Mouse (Mus musculus) heart, postnatal 0 days (tissue): ENCODE results near the gene Dlx6. TPM values are rescaled to one million over a fixed set of nuclear protein-coding genes. Genes with fewer than 3 reads are reported as not detected.

Experiments used
- ATAC-seq: fragments of 200-750 bp; cut with Nextera tagmentation; 2 replicates; pipeline ENCODE4 v1.8.0; 2017; ENCODE audit warnings: low read depth, moderate number of reproducible peaks, moderate library complexity; ENCODE audit not compliant: insufficient read depth
- DNase-seq: peaks from one replicate; pipeline ENCODE4 v3.0.0-alpha.2; 2016; ENCODE audit warnings: low spot score
- H3K27ac ChIP-seq: fragments of 300-500 bp; sonication (generic); 2 replicates; pipeline ENCODE4 v1.5.1; 2014; ENCODE audit warnings: low read depth, mild to moderate bottlenecking
- H3K27me3 ChIP-seq: fragments of 300-500 bp; sonication (generic); 2 replicates; pipeline ENCODE4 v1.6.1; 2014; ENCODE audit warnings: low read length, mixed read lengths; ENCODE audit not compliant: control insufficient read depth, insufficient read depth
- H3K36me3 ChIP-seq: fragments of 300-500 bp; sonication (generic); replicated peaks from 2 replicates; pipeline ENCODE4 v1.6.1; 2014; ENCODE audit warnings: low read length, mixed read lengths; ENCODE audit not compliant: control insufficient read depth, insufficient read depth
- H3K4me1 ChIP-seq: fragments of 300-500 bp; sonication (generic); 2 replicates; pipeline ENCODE4 v1.6.1; 2014; ENCODE audit warnings: antibody characterized with exemption; ENCODE audit not compliant: control insufficient read depth, insufficient read depth
- H3K4me2 ChIP-seq: fragments of 300-500 bp; sonication (generic); 2 replicates; pipeline ENCODE4 v1.6.1; 2014; ENCODE audit warnings: low read depth, mild to moderate bottlenecking, low read length, moderate library complexity
- H3K4me3 ChIP-seq: fragments of 300-500 bp; sonication (generic); 2 replicates; pipeline ENCODE4 v1.5.1; 2014; ENCODE audit warnings: low read depth, low read length
- H3K9ac ChIP-seq: fragments of 300-500 bp; sonication (generic); replicated peaks from 2 replicates; pipeline ENCODE4 v1.6.1; 2014; ENCODE audit warnings: low read depth, low read length, mixed read lengths
- H3K9me3 ChIP-seq: fragments of 300-500 bp; sonication (generic); replicated peaks from 2 replicates; pipeline ENCODE4 v1.6.1; 2016; ENCODE audit warnings: low read length; ENCODE audit not compliant: control insufficient read depth
- CTCF ChIP-seq: IDR thresholded peaks from 2 replicates; pipeline ENCODE4 v1.5.1; 2016; ENCODE audit warnings: antibody characterized with exemption, control low read depth, low read depth
- EP300 ChIP-seq: IDR thresholded peaks from 2 replicates; pipeline ENCODE4 v1.6.1; 2016; ENCODE audit warnings: antibody characterized with exemption, low read depth
- WGBS: fragments of 180-500 bp; shearing (Covaris S2); extraction: QIAGEN DNeasy Blood & Tissue Kit; methylation state at CpG from one replicate; pipeline ENCODE4 v1.1.7; 2014; 5-methylcytosine and 5-hydroxymethylcytosine counted together
- polyA plus RNA-seq: library from polyadenylated mRNA; unstranded; fragments of >200 nt; fragmentation: Nextera tagmentation; extraction: Ambion mirVana; gene quantifications from 2 replicates; pipeline ENCODE4 v1.2.1, GENCODE M21; 2015
- total RNA-seq: library from RNA; depleted of rRNA; stranded (reverse); fragments of >200 nt; gene quantifications from 2 replicates; pipeline ENCODE4 v1.2.3, GENCODE M21; 2014; ENCODE audit warnings: low replicate concordance

The Dlx6 gene
- total and polyA plus RNA-seq, 2 experiments from 2014 or later: not detected

DNA sequence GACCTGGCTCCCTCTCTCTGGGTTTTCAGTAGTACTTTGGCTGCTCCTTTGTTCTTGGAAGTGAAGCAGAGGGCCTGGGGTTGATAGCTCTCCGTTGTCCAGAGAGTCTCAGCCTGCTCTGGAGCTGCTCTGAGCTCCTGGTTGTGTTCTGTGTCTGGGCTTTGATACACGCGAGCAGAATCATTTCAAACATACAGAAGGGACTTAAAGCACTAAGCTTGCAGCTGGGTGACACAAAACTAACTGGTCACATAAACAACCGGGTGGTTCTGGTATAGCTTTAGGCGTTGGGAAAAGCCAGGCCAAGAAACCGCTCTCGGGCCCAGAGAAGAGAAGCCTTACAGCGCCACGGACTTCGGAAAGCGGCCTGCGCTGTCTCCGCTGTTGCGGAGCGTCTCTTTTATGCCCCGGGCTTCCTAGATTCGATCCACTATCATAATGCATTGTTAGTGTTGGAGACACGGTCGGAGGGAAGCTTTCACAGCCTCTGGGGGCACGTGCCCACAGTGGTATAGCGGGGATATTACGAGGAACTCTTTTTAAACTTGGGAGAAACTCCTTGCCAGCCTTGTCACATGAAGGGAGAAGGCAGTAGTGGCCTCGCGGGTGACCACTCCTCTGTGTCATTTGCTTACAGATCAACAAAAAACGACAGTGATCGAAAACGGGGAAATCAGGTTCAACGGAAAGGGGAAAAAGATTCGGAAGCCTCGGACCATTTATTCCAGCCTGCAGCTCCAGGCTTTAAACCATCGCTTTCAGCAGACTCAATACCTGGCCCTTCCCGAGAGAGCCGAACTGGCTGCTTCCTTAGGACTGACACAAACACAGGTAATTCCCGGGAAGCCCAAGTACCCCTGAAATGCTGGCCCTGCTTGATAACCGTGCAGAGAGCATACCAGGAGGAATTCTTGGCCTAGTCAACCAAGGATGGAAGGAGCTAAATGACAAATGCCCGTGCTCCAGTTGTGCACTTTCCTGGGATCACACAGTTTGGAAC lies 1.6 kb downstream of the Dlx6 start:
- ATAC-seq (no peak), DNase-seq (no peak)
- no peaks in the 10 kb centered on the region for H3K36me3 ChIP-seq
- H3K4me3 ChIP-seq: peak overlapping the region; percentile 49; the same call in 1 of the 2 replicates
- peaks cover 96% of the 10 kb centered on the region for H3K27me3 ChIP-seq
- H3K9me3 ChIP-seq: no peaks in the 10 kb centered on the region
- whole genome bisulfite sequencing: 19% methylated on average over 36 of the region's 36 CpGs
- no peak overlapping the region for H3K27ac ChIP-seq
- peak overlapping the region; percentile 79; the same call in 1 of the 2 replicates for H3K4me2 ChIP-seq
- H3K4me1 ChIP-seq: peaks cover 16% of the 10 kb centered on the region
- TF ChIP-seq EP300 (no peak), CTCF (no peak)
- no peak overlapping the region for H3K9ac ChIP-seq

DNA sequence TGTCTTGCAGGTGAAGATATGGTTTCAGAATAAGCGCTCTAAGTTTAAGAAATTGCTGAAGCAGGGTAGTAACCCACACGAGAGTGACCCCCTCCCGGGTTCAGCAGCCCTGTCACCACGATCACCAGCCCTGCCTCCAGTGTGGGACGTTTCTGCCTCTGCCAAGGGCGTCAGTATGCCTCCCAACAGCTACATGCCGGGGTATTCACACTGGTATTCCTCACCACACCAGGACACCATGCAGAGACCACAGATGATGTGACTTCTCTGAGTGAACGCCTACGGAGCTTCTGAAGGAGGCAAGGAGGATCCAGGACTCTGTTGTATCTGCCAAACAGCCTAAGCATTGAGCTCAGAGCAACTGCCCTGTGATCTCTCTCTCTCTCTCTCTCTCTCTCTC lies 3.9 kb downstream of the Dlx6 start:
- 16% methylated on average over 9 of the region's 9 CpGs for WGBS
- Histone ChIP-seq H3K4me2 (no peak overlapping the region), H3K4me1 (peaks cover 16% of the 10 kb centered on the region), H3K9me3 (no peaks in the 10 kb centered on the region), H3K4me3 (no peak overlapping the region), H3K27me3 (peaks cover 97% of the 10 kb centered on the region), H3K27ac (no peak overlapping the region), H3K36me3 (no peaks in the 10 kb centered on the region), H3K9ac (no peak overlapping the region)
- ATAC-seq: no peak
- DNase-seq: no peak
- TF ChIP-seq EP300 (no peak), CTCF (no peak)

DNA sequence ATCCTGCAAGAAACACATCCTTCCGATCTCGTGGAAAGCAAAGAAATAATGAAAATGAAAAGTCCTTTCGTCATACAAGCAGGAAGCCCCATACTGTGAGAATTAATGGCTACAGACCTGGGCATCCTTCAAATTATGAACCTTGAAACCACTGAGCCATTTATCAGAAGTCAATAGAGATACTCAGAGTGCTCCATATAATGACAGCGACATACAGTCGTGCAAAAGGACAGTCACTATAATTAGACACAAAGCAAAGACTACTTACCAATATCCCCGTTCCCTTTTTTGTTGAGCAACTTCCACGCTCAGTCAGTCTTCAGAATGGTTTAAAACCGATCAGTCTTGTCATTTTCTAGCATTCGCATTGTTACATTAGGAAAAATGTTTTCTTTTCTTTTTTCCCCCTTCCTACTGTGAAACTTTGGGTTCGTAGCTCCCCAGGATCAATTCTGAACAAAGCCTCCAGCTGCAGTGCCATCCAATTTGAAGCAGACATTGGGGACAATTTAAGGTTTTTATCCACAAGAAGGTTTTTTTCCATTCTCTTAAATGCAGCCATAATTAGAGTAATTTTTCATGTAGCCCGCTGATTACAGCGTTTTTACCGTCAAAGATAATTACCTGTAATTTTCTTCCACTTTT lies 6.0 kb downstream of the Dlx6 start:
- no peak for ATAC-seq
- 8% methylated on average over 13 of the region's 13 CpGs for whole genome bisulfite sequencing
- no peak overlapping the region for H3K27ac ChIP-seq

DNA sequence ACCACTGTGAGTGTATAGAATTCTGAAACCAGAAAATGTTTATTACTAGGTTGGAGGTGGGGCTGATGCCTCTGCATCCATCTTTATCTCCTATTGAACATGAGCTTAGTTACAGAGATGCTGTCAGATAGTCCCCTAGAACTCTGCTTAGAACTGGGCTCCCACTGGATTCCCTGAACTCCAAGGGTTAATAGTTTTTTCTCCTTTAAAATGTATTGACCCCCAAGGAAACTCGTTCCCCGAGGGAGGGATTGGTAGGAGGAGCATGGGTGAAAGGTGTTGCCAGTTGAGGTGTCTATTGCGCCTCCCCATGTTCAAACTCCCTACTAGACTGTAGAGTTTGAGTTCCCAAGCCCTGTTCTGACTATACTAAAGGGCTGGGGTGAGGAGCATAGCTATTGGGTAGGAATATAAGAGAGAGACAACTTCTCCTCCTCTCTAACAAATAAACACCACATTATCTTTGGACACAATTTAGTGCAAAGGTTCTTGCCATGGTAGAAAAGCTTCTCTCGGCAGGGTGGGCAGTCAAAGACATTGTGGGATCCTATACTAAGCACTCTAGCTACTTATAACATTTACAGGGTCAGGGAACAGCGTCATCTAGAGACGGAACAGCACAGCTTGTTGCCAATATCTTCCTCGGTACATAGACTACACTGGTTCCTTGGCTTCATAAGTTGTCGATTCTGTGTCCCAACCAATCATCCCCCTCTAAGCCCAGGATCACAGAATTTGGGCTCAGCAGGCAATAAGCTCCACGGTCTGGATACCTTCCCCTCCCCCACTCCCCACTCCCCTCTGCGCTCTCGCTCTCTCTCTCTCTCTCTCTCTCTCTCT lies 7.0 kb downstream of the Dlx6 start:
- ATAC-seq (no peak), DNase-seq (no peak)
- H3K4me3 ChIP-seq: no peak overlapping the region
- no peak overlapping the region for H3K27ac ChIP-seq
- H3K4me2 ChIP-seq: no peak overlapping the region
- H3K36me3 ChIP-seq: no peaks in the 10 kb centered on the region
- whole genome bisulfite sequencing: 1% methylated on average over 11 of the region's 11 CpGs
- H3K9ac ChIP-seq: no peak overlapping the region
- H3K9me3 ChIP-seq: no peaks in the 10 kb centered on the region
- H3K27me3 ChIP-seq: peaks cover 97% of the 10 kb centered on the region
- TF ChIP-seq CTCF: no peak
- no peak for TF ChIP-seq EP300
- no peaks in the 10 kb centered on the region for H3K4me1 ChIP-seq

More for the DNA sequence above, 6.0 kb downstream of the Dlx6 start:
- Histone ChIP-seq H3K4me3 (no peak overlapping the region), H3K4me1 (no peaks in the 10 kb centered on the region), H3K9ac (no peak overlapping the region), H3K9me3 (no peaks in the 10 kb centered on the region), H3K27me3 (peaks cover 97% of the 10 kb centered on the region), H3K36me3 (no peaks in the 10 kb centered on the region), H3K4me2 (no peak overlapping the region)
- no peak for DNase-seq
- no peak for TF ChIP-seq EP300
- TF ChIP-seq CTCF: no peak

- Histone ChIP-seq H3K27ac (no peak overlapping the region), H3K9ac (no peak overlapping the region), H3K36me3 (no peaks in the 10 kb centered on the region), H3K27me3 (peaks cover 97% of the 10 kb centered on the region), H3K9me3 (no peaks in the 10 kb centered on the region), H3K4me3 (no peak overlapping the region), H3K4me2 (no peak overlapping the region), H3K4me1 (no peaks in the 10 kb centered on the region)
- DNase-seq: no peak
- ATAC-seq: no peak
- TF ChIP-seq EP300: no peak
- no peak for TF ChIP-seq CTCF
- WGBS: 4% methylated on average over 7 of the region's 7 CpGs
Observed at GRCm38 (mm10) chr6:6870876-6871420, 7.8 kb downstream of the Dlx6 start.
